Mouse (Mus musculus) granulocyte monocyte progenitor cell, adult 5-6 weeks (primary cell): ENCODE data around the gene Wdr25. TPM values are rescaled to one million over a fixed set of nuclear protein-coding genes. Genes with fewer than 3 reads are reported as not detected.

Experiments used
- ATAC-seq: replicated peaks from 2 replicates; pipeline ENCODE4 v1.8.0; 2016; ENCODE audit warnings: mild to moderate bottlenecking, moderate TSS enrichment, inconsistent platforms; ENCODE audit not compliant: poor library complexity, severe bottlenecking
- total RNA-seq, 2 experiments: library from RNA; stranded (forward) in 1 of 2; stranded (reverse) in 1 of 2; fragments of 200-712, 200-1000 nt in 1 of 2; fragments of >200 nt in 1 of 2; fragmentation: Nextera tagmentation in 1 of 2; gene quantifications; 2 replicates each; pipeline ENCODE4 v1.2.3; 2014 to 2017

Wdr25 gene
- total RNA-seq, 2 experiments from 2014 or later = 3.4 to 16.6 TPM

DNA sequence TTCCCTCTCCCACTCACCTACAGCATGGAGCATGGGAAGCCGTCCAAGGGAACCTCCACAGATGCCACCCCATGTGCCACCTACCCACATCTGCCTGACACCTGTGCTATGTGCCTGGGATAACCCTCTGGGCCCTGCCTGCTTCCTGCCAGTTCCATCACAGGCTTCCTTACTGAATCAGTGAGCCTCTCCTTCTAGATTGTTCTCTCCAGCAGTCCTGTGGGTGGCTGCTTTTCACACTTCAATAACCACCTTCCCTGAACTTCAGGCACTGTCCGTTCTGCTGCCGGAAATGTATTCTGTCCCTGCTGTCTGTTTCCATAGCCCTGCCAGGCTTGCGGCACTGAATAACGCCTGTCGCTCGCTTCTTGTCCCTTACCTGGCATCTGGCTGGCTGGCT lies 152.2 kb downstream of the Wdr25 start:
- ATAC-seq = no peak

DNA sequence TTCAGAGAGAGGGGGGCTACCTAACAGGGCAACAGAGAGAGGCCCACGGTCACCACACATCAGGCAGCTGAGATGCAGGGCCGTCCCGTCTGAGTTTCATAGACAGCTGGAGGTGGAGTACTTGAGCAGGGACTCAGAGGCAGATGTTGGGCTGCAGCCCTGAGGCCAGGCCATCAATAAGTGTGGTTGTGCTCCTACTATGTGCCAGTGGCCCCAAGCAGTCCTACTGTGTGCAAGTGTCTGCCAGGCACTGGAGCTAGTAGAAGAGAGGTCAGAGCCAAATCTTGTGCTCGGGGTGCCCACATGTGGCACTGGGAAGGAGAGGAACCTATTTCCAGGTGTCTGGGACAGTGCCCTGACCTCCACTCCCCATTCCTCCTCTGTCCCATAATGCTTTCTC lies 156.5 kb downstream of the Wdr25 start:
- no peak for ATAC-seq

DNA sequence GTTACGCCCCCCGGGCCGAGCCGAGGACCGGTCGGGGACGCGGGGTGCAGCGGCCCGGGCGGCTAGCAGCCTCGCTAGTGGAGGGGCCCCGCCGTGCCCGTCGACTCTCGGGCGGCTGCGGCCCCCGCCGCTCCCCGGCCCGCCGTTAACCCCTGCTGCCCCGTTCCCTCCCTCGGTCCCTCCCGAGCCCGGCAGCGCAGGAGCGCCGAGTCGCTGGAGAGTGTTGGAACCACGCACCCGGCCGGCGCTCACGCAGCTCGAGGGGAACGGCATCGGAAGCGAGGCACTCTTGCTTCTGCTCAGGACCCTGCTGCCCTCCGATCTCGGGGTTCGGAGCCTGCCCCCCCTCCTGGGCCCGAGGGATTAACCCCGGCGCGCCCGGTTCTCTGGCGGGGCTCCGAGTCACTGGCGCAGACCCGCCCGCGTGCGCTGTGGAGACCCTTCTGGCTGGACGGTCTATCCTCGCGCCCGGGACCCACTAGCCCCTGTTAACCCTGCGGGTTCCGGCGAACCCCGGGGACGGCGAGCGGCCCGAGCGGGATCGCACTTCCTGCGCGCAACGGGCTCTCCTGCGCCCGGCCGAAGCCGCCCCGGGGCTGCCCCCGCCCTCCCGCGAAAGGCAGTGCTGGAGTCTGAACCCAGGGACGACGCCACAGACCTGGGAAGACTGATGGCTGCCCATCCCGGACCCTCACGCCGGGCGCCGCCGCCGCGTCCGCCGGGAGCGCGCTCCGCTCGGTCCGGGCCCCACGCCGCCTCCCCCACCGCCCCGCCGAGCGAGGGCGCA lies 159.8 kb downstream of the Wdr25 start:
- peak; percentile 5; the same call in 1 of the 2 replicates for ATAC-seq

DNA sequence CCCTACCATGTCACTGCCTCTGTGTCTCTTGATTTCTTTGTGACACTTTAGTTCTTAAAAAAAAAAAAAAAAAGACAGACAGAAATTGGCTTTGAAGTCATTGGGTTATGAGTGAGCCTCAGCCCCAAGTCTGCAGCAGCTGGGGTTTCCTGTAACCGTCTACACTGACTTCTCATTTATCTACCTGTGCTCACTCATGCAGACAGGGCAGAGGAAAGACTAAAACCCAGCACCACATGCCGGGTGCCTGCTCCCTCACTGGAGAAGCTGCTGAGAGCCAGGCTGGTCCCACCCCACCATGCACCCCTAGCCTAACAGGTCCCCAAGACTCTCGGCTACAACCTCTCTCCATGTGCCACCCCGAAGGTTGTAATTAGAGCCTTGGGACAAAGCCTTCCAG lies 164.3 kb downstream of the Wdr25 start:
- ATAC-seq = no peak

DNA sequence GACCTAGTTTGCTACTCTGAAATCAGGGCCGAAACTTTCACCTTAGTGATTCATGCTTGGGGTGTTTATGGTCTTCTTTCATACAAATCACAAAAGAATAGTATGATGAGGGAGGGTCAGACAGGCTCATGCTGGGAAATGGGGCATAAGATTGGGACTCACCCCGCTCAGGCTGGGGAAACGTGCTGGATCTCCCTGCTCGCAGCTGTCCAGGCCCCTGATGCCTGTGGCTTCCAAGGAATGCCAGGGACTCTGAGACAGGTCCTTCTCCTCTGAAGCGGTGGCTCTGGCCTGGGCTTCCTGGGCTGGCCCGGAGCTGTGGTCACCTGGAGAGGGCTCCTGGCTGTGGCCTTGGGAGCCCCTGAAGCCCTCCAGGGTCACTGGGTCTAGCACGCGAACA lies 165.2 kb downstream of the Wdr25 start:
- no peak for ATAC-seq

DNA sequence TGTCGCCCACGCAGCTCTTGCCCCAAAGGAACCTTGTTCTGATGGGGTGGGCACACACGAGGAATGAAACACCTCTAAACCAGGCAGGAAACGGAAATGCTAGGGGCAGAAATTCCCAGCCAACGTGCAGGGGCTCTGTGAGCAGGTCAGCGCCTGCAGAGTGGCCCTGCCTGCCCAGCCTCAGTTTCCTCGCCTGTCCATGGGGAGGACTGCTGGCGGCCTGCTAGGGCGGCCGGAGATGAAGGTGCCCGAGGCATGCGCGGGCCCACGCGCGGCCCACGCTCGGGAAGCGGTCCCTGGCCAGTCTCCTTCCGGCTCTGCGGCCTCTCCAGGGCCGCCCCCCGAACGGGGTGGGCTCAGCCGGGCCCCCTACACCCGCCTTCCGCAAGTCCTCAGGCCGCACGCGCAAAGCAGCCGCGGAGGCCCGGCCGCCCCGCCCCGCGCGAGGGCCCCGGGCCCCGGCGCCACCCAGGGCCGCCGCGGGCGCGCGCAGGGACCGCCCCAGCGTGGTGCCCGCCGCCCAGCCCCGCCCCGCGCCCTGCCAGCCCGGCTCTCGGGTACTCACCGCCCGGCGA lies 174.2 kb downstream of the Wdr25 start:
- ATAC-seq = peak; percentile 54

DNA sequence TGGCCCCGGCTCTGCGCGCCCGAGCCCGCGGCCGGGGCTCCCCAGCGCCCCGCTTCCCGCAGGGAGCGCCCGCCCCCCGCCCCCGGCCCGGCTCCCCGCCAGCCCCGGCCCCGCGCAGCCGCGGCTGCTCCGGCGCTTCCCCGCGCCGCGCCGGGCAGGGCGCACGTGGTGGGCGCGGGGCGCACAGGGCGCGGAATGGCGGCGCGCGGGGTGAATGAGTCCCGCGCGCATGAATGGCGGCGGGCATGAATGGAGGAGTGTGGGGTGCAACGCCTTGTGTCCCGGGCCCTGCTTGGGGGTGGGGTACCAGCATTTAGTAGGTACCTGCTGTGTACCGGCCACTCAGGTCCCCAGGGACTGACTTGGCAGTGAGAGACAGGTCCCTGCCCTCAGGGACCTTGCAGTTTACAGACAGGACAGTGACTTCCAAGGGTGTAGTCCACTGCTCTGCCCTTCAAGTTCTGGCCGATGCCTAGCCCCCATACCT lies 174.8 kb downstream of the Wdr25 start, which contains the start of gene Begain:
Gene Begain, minus strand, starts transcription at position 51 of the 487 bp plus-strand sequence.
- peak; percentile 21; the same call in 1 of the 2 replicates for ATAC-seq

DNA sequence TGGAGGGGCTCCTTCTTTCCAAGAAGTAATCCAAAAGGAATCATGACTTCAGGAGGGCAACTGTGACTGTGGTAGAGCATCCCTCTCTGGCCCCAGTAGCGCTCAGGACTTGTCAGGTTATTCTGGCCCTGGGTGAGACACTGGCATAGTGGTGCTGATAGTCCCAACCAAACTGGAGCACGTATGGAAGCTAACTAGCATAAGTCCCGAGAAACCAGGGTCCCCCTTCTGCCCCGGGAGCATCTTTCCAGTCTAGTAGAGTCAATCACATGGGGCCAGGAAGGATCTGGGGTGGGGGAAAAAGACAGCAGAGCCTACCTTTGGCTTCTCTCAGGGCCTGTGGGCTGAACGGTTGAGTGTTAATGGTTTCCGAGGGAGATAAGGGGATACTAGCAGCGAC lies 175.3 kb downstream of the Wdr25 start:
- no peak for ATAC-seq

DNA sequence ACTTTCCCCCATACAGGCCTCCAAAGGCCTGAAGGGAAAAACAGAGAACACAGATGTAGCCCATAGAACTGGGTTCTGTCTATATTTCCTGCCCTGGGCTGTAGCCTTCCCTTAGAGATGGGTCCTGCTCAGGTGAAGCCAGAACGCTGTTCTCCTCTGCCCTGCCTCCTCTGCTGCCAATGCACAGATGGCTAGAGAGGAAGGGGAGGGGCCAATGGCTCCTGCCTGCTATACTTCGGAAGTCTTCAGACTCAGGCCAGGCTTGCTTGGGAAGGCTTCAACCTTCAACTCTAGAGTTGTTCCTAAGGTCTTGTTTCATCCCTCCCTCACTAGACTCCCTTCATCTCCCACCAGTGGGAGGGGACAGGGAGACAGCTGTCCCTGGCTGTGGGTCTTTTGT lies 176.3 kb downstream of the Wdr25 start:
- ATAC-seq = no peak

DNA sequence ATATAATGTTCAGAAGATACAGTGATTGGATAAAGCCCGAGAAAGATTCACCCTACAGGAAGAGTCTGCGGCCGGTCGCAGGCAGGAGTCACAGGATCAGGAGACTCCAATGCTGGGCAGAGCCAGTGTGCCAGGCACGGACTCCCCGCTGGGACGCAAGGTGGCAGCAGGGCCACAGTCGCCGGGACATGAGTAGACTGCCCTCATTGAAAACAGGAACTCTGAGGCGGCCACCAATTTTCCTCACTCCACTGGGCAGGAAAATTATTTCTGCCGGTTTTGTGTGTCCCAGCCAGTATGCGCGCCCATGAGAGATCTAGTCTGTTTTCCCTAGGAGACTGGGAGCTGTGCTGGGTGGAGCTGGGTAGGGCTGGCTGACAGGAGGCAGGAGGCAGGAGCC lies 177.8 kb downstream of the Wdr25 start:
- ATAC-seq = peak; percentile 64

DNA sequence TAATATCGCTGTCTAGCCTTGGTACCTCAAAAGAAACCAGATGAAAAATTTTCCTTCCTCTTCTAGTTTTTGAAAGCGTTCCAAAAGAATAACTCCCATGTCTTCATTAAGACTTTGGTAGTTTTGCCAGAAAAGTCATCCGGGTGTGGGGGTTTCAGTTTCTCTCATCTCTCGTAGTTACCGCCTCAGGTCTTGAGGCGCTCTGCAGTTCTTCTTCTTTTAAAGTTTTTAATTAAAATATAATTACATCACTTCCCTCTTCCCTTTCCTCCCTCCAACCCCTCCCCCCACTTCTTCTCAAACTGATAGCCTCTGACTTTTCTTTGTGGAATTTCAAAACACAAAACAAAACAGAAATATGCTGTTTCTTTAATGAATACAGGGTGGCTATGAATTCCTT lies 180.7 kb downstream of the Wdr25 start:
- ATAC-seq = peak; percentile 40

DNA sequence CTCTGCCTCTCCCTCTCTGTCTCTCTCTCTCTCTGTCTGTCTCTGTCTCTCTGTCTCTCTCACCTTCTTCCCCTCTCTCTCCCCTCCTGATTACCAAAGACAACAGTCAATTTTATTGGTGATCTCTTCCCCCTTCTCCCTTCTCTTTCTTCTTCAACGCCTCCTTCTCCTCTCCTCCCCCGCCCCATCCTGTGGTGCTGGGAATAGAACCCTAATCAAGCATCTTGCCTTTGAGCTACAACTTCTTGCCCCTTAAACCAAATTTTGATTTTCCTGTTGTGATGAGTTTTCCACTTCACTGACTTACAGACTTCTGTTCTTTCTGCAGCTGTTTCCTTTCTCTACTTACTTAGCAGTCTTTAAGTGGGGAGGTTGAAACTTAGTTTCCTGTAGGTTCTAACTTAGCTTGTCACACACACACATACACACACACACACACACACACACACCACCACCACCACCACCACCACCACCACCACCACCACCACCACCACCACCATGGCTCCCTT lies 181.4 kb downstream of the Wdr25 start:
- no peak for ATAC-seq

DNA sequence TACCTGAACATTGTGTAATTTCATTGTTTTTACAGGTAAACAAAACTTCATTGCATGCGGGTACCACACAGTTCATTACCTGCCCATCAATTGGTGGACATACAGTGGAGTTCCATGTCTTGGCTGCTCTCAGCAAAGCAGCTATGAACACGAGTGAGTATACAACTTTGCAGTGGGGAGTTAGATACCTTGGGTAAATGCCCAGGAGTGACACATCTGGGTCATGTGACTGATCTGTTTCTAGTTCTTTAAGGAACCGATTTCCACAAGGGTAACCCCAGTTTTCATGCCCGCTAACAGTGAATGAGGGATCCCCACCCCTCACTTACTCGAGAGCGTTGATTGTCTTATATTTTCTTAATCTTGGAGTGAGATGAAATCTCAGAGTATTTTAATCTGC lies 183.6 kb downstream of the Wdr25 start:
- ATAC-seq = no peak

Other genes starting within 250 kb of the Wdr25 start
- gene Degs2, start 191.3 kb upstream of the Wdr25 start, total RNA-seq (2014; fragmentation: Nextera tagmentation) = not detected in 2 replicates
- 1.3 and 2.3 TPM in 2 replicates for gene Degs2, start 191.3 kb upstream of the Wdr25 start, total RNA-seq (2017)
- gene Yy1, start 100.7 kb upstream of the Wdr25 start, total RNA-seq (2014; fragmentation: Nextera tagmentation) = 61.2 and 69.7 TPM in 2 replicates
- gene Yy1, start 100.7 kb upstream of the Wdr25 start, total RNA-seq (2017) = 54.0 and 54.6 TPM in 2 replicates
- gene Slc25a29, start 57.7 kb upstream of the Wdr25 start, total RNA-seq (2014; fragmentation: Nextera tagmentation) = 0.34 and 2.9 TPM in 2 replicates
- 0.39 and 2.9 TPM in 2 replicates for gene Slc25a29, start 57.7 kb upstream of the Wdr25 start, total RNA-seq (2017)
- gene Slc25a47, start 57.6 kb upstream of the Wdr25 start, total RNA-seq (2014; fragmentation: Nextera tagmentation) = 8.6 and 10.8 TPM in 2 replicates
- gene Slc25a47, start 57.6 kb upstream of the Wdr25 start, total RNA-seq (2017) = 2.4 and 5.2 TPM in 2 replicates
- gene Wars, start 543 bp downstream of the Wdr25 start, total RNA-seq (2014; fragmentation: Nextera tagmentation) = 27.5 and 42.9 TPM in 2 replicates
- gene Wars, start 543 bp downstream of the Wdr25 start, total RNA-seq (2017) = 65.5 and 69.5 TPM in 2 replicates
- 0.47 TPM in 1 of 2 replicates, not detected in the other for gene Begain, start 174.6 kb downstream of the Wdr25 start, total RNA-seq (2014; fragmentation: Nextera tagmentation)
- not detected in 2 replicates for gene Begain, start 174.6 kb downstream of the Wdr25 start, total RNA-seq (2017)